Mouse (Mus musculus): ENCODE measurements around the gene Chfr. TPM values are rescaled to one million over a fixed set of nuclear protein-coding genes. Genes with fewer than 3 reads are reported as not detected.

Chfr gene
- 20.3 TPM for polyA plus RNA-seq (2014; fragmentation: Illumina TruSeq; extraction: RNeasy Lipid Tissue Mini Kit (QIAGEN cat#74804); ENCODE audit: low read depth, low replicate concordance)

DNA sequence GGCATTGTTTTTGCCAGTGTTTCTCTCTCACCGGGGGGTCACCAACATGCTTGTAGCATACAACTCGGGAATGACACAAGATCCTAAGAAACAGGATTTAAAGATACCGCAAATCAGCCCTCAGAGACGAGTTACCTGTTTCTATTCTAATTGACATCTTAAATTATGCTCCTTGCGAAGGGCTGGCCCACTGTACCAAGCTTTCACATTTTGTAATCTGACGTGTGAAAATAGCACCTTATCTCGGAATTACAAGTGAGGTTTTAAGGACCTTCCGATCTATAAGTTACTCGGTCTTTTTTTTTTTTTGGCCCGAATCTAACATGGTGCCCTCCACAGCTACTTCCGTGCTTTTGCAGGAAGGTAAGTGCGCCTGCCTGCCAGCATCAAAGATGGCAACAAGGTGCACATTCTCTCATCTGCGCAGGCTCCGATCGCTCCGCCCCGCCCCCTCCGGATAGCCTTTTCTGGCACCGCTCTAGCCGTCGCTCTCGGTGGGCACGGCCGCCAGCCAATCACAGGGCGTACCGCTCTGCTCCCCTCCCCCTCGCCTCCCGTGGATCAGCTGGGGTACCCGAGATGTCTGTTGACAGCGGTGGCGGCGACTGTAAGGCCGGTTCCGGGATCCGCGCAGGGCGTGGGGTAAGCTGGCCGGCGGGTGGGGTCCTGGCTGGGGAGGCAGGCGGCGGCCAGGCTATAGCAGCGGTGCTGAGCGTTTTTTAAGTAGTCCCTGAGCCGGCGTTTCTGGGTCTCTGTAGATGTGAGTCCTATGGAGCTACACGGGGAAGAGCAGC is at the start of gene Chfr:
Gene Chfr (plus strand): TSS at position 550 of the 794 bp plus-strand sequence.

GRCm38 (mm10) chr5:110094030-110094846 is 41.4 kb upstream of the Chfr start, which contains the start of gene Gm35315:
Gm35315 (minus strand) TSS chr5:110094420.

GRCm38 (mm10) chr5:110099656-110100580 is 35.7 kb upstream of the Chfr start, which contains the start of gene Plcxd1:
Plcxd1 (plus strand) TSS chr5:110099969.

DNA sequence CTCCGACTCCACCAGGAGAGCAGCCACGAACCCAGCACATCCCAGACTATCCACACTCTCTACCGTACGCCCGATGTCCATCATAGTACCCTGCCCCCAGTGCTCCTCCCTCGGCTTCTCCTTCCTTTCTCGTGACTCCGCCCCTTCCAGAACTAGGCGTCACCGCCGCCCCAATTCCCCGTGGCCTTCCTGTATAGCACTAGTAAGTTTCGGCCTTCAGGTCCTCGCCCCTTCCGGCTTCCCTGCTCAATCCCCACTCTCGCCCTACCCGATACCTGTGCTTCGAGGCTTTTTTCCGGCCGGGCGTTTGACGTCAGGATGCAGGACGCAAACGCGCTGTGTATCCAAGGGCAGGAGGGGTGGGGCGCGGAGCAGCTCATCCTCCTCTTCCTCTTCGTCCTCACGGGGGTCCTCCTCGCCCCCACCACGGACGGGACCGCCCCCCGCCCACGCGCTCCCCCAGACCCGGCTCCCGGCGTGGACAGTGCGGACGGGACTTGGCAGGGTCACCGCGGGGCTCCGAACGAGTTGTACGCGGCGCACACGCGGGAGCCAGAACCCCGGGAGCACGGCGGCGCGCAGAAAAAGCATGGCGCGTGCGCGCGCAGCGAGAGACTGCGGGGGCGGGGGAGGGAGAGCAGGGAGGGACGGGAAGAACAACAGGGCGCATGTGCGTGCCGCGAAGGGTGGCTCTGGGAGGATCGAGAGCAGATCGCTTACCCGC is 27.9 kb upstream of the Chfr start, which contains the start of gene Gtpbp6:
Gene Gtpbp6 (minus strand): TSS at position 617 of the 724 bp plus-strand sequence.

DNA sequence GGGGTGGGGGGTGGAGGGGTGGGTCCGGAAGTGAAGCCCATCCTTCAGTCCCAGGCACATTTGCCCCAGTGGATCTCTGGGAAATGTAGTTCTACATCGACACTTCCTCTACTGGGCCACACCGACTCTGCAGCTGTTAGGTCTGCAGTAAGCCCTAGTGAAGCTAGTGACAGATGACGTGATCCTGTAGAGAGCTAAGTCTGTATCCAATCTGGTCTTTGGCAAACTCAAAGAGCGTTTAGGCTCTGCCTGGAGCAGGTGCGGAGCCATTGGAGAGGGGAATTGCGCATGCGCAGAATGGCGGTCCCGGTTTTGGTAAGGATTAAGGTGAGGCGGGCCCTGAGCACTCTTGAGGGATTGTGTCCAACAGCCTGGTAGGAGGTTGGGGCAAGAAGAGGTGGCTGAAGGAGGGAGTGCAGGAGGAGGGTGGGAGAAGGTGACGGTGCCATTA is 25.6 kb upstream of the Chfr start, which contains the start of gene Zfp605:
Gene Zfp605 (plus strand): TSS at position 102 of the 451 bp plus-strand sequence.

DNA sequence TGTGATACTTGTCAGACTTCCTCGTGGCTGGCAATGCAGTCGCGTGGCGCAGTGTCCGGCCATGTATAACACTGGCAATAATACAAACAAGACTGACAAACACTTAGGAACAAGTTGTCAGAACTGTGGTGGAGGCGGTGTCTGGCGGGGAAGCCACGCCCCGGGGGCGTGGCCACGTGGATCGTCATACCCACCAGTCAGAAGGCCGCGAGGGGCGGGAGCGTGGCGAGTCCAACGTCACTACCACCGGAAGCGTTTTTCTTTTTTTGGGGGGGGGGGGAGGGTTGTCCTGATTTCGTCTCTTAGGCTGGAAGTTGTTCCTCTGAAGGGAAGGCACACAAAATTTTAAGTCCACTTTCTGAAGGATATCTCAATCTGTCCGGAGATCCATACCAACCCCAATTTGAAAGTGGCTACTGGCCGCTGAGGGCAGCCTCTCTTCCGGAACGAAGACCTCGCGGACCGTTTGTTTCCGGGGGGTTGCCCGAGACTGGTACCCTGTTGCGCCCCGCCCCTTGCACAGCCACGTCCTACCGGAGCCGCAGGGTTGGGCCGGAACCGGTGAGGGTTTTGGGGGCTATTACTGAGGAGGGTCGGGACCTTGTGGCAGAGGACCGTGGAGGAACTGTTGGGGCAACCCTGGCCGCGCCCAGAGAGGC is 40.8 kb downstream of the Chfr start, which contains the start of gene Golga3:
Gene Golga3 (plus strand): TSS at position 340 of the 659 bp plus-strand sequence.

Other genes with a start within 250 kb of the Chfr start
- 31.9 TPM for gene Gm15446, start 212.4 kb upstream of the Chfr start, polyA plus RNA-seq (2014; fragmentation: Illumina TruSeq; extraction: RNeasy Lipid Tissue Mini Kit (QIAGEN cat#74804); ENCODE audit: low read depth, low replicate concordance)
- 78.2 TPM for gene Zfp932, start 139.3 kb upstream of the Chfr start, polyA plus RNA-seq (2014; fragmentation: Illumina TruSeq; extraction: RNeasy Lipid Tissue Mini Kit (QIAGEN cat#74804); ENCODE audit: low read depth, low replicate concordance)
- 16.5 TPM for gene Gm17655, start 63.3 kb upstream of the Chfr start, polyA plus RNA-seq (2014; fragmentation: Illumina TruSeq; extraction: RNeasy Lipid Tissue Mini Kit (QIAGEN cat#74804); ENCODE audit: low read depth, low replicate concordance)
- 2.5 TPM for gene Gm35315, start 41.4 kb upstream of the Chfr start, polyA plus RNA-seq (2014; fragmentation: Illumina TruSeq; extraction: RNeasy Lipid Tissue Mini Kit (QIAGEN cat#74804); ENCODE audit: low read depth, low replicate concordance)
- not detected for gene Plcxd1, start 35.9 kb upstream of the Chfr start, polyA plus RNA-seq (2014; fragmentation: Illumina TruSeq; extraction: RNeasy Lipid Tissue Mini Kit (QIAGEN cat#74804); ENCODE audit: low read depth, low replicate concordance)
- not detected for gene Gtpbp6, start 27.6 kb upstream of the Chfr start, polyA plus RNA-seq (2014; fragmentation: Illumina TruSeq; extraction: RNeasy Lipid Tissue Mini Kit (QIAGEN cat#74804); ENCODE audit: low read depth, low replicate concordance)
- gene Zfp605, start 25.8 kb upstream of the Chfr start, polyA plus RNA-seq (2014; fragmentation: Illumina TruSeq; extraction: RNeasy Lipid Tissue Mini Kit (QIAGEN cat#74804); ENCODE audit: low read depth, low replicate concordance) = 10.7 TPM
- gene Golga3, start 40.9 kb downstream of the Chfr start, polyA plus RNA-seq (2014; fragmentation: Illumina TruSeq; extraction: RNeasy Lipid Tissue Mini Kit (QIAGEN cat#74804); ENCODE audit: low read depth, low replicate concordance) = 11.1 TPM
- gene Ankle2, start 95.2 kb downstream of the Chfr start, polyA plus RNA-seq (2014; fragmentation: Illumina TruSeq; extraction: RNeasy Lipid Tissue Mini Kit (QIAGEN cat#74804); ENCODE audit: low read depth, low replicate concordance) = 41.3 TPM
- gene Pgam5, start 134.1 kb downstream of the Chfr start, polyA plus RNA-seq (2014; fragmentation: Illumina TruSeq; extraction: RNeasy Lipid Tissue Mini Kit (QIAGEN cat#74804); ENCODE audit: low read depth, low replicate concordance) = 23.3 TPM
- gene Pxmp2, start 150.3 kb downstream of the Chfr start, polyA plus RNA-seq (2014; fragmentation: Illumina TruSeq; extraction: RNeasy Lipid Tissue Mini Kit (QIAGEN cat#74804); ENCODE audit: low read depth, low replicate concordance) = 74.9 TPM
- gene Pole, start 150.5 kb downstream of the Chfr start, polyA plus RNA-seq (2014; fragmentation: Illumina TruSeq; extraction: RNeasy Lipid Tissue Mini Kit (QIAGEN cat#74804); ENCODE audit: low read depth, low replicate concordance) = 1.6 TPM
- gene P2rx2, start 207.4 kb downstream of the Chfr start, polyA plus RNA-seq (2014; fragmentation: Illumina TruSeq; extraction: RNeasy Lipid Tissue Mini Kit (QIAGEN cat#74804); ENCODE audit: low read depth, low replicate concordance) = not detected
- not detected for gene Lrcol1, start 208.9 kb downstream of the Chfr start, polyA plus RNA-seq (2014; fragmentation: Illumina TruSeq; extraction: RNeasy Lipid Tissue Mini Kit (QIAGEN cat#74804); ENCODE audit: low read depth, low replicate concordance)